Mouse (Mus musculus) adrenal gland, postnatal 14 days (tissue): ENCODE data around the gene Cage1. TPM values are rescaled to one million over a fixed set of nuclear protein-coding genes. Genes with fewer than 3 reads are reported as not detected.

ENCODE experiments used
- DNase-seq: peaks from one replicate; pipeline ENCODE4 v3.0.0; 2021; ENCODE audit warnings: mixed read lengths
- long read RNA-seq, 2 experiments: library from polyadenylated mRNA; stranded (forward); transcript quantifications; one replicate each; pipeline ENCODE4 v2.0.0; 2021
- total RNA-seq: library from RNA; stranded (reverse); gene quantifications from 2 replicates; pipeline ENCODE4 v1.2.3, GENCODE M21; 2021

Gene Cage1
- 3.0 and 3.6 TPM in 2 replicates for total RNA-seq
- long read RNA-seq, experiment 1, partial matches to known transcripts, result 2 of 11 reads
- long read RNA-seq, experiment 1, other reads (novel, unspliced or antisense), result 6 of 11 reads
- long read RNA-seq, experiment 2, partial matches to known transcripts, result 1 of 8 reads
- long read RNA-seq, experiment 2, other reads (novel, unspliced or antisense), result 6 of 8 reads

- peak; percentile 98 for DNase-seq
Measured at GRCm38 (mm10) chr13:38037044-38037687, at the start of gene Cage1. Gene Cage1 (minus strand): TSS chr13:38037069.

- no peak for DNase-seq
Measured at GRCm38 (mm10) chr13:38081161-38081560, 44.3 kb upstream of the Cage1 start.

- DNase-seq, result no peak
Measured at GRCm38 (mm10) chr13:38080725-38081124, 43.9 kb upstream of the Cage1 start.

GRCm38 (mm10) chr13:38080014-38080413 is 43.1 kb upstream of the Cage1 start:
- no peak for DNase-seq

GRCm38 (mm10) chr13:38079366-38079765 is 42.5 kb upstream of the Cage1 start:
- DNase-seq, result no peak

GRCm38 (mm10) chr13:38078836-38079235 is 42.0 kb upstream of the Cage1 start:
- DNase-seq, result no peak

GRCm38 (mm10) chr13:38077113-38077512 is 40.2 kb upstream of the Cage1 start:
- no peak for DNase-seq

- DNase-seq, result no peak
Measured at GRCm38 (mm10) chr13:38074404-38074803, 37.5 kb upstream of the Cage1 start.

- DNase-seq, result no peak
Measured at GRCm38 (mm10) chr13:38073374-38074307, 36.8 kb upstream of the Cage1 start.

GRCm38 (mm10) chr13:38070945-38071344 is 34.1 kb upstream of the Cage1 start:
- DNase-seq, result peak; percentile 73

GRCm38 (mm10) chr13:38064854-38065663 is 28.2 kb upstream of the Cage1 start:
- DNase-seq, result peak; percentile 59

GRCm38 (mm10) chr13:38062678-38063077 is 25.8 kb upstream of the Cage1 start:
- no peak for DNase-seq

- DNase-seq, result no peak
Measured at GRCm38 (mm10) chr13:38049888-38050287, 13.0 kb upstream of the Cage1 start.

- peak; percentile 60 for DNase-seq
Measured at GRCm38 (mm10) chr13:38037811-38038210, 942 bp upstream of the Cage1 start.

GRCm38 (mm10) chr13:38036343-38037043 is 376 bp downstream of the Cage1 start, which contains the start of gene Riok1:
Gene Riok1 (plus strand): TSS chr13:38036995.
- peak; percentile 24 for DNase-seq

GRCm38 (mm10) chr13:38028407-38028806 is 8.5 kb downstream of the Cage1 start:
- no peak for DNase-seq

- no peak for DNase-seq
Measured at GRCm38 (mm10) chr13:38027618-38028248, 9.1 kb downstream of the Cage1 start.

- DNase-seq, result peak; percentile 27
Measured at GRCm38 (mm10) chr13:38025874-38026273, 11.0 kb downstream of the Cage1 start.

GRCm38 (mm10) chr13:38018791-38019190 is 18.1 kb downstream of the Cage1 start:
- DNase-seq, result no peak

- no peak for DNase-seq
Measured at GRCm38 (mm10) chr13:38015591-38015990, 21.3 kb downstream of the Cage1 start.

- no peak for DNase-seq
Measured at GRCm38 (mm10) chr13:38012436-38012835, 24.4 kb downstream of the Cage1 start.
